Mouse (Mus musculus): ENCODE results near the gene Ccl11. TPM values are rescaled to one million over a fixed set of nuclear protein-coding genes. Genes with fewer than 3 reads are reported as not detected.
A peak's percentile ranks its signal among the peaks of the same experiment; 100 is the strongest.

Ccl11 gene
- total RNA-seq (2014; fragmentation: Nextera tagmentation), result not detected in 2 replicates
- not detected in 2 replicates for total RNA-seq (2017)

GRCm38 (mm10) chr11:82057646-82058045 lies at the start of gene Ccl11:
Ccl11 (plus strand) TSS chr11:82057823.
- ATAC-seq (replicated peaks; ENCODE audit: low FRiP score, low TSS enrichment, poor library complexity, severe bottlenecking), result no peak

- ATAC-seq (replicated peaks; ENCODE audit: low FRiP score, low TSS enrichment, poor library complexity, severe bottlenecking), result no peak
These were observed 47.5 kb upstream of the Ccl11 start for GRCm38 (mm10) chr11:82010115-82010514.

- no peak for ATAC-seq (replicated peaks; ENCODE audit: low FRiP score, low TSS enrichment, poor library complexity, severe bottlenecking)
These were observed 46.0 kb upstream of the Ccl11 start for GRCm38 (mm10) chr11:82011411-82012193.

GRCm38 (mm10) chr11:82013756-82014155 lies 43.9 kb upstream of the Ccl11 start:
- ATAC-seq (replicated peaks; ENCODE audit: low FRiP score, low TSS enrichment, poor library complexity, severe bottlenecking), result no peak

- no peak for ATAC-seq (replicated peaks; ENCODE audit: low FRiP score, low TSS enrichment, poor library complexity, severe bottlenecking)
These were observed 42.6 kb upstream of the Ccl11 start for GRCm38 (mm10) chr11:82015066-82015465.

GRCm38 (mm10) chr11:82016181-82016780 lies 41.3 kb upstream of the Ccl11 start:
- no peak for ATAC-seq (replicated peaks; ENCODE audit: low FRiP score, low TSS enrichment, poor library complexity, severe bottlenecking)

GRCm38 (mm10) chr11:82019389-82019788 lies 38.2 kb upstream of the Ccl11 start:
- no peak for ATAC-seq (replicated peaks; ENCODE audit: low FRiP score, low TSS enrichment, poor library complexity, severe bottlenecking)

- no peak for ATAC-seq (replicated peaks; ENCODE audit: low FRiP score, low TSS enrichment, poor library complexity, severe bottlenecking)
These were observed 37.8 kb upstream of the Ccl11 start for GRCm38 (mm10) chr11:82019793-82020192.

GRCm38 (mm10) chr11:82021406-82021805 lies 36.2 kb upstream of the Ccl11 start:
- no peak for ATAC-seq (replicated peaks; ENCODE audit: low FRiP score, low TSS enrichment, poor library complexity, severe bottlenecking)

- ATAC-seq (replicated peaks; ENCODE audit: low FRiP score, low TSS enrichment, poor library complexity, severe bottlenecking), result no peak
These were observed 35.0 kb upstream of the Ccl11 start for GRCm38 (mm10) chr11:82022504-82023056.

GRCm38 (mm10) chr11:82023769-82024168 lies 33.9 kb upstream of the Ccl11 start:
- no peak for ATAC-seq (replicated peaks; ENCODE audit: low FRiP score, low TSS enrichment, poor library complexity, severe bottlenecking)

GRCm38 (mm10) chr11:82030171-82030570 lies 27.5 kb upstream of the Ccl11 start:
- ATAC-seq (replicated peaks; ENCODE audit: low FRiP score, low TSS enrichment, poor library complexity, severe bottlenecking), result no peak

GRCm38 (mm10) chr11:82032136-82032535 lies 25.5 kb upstream of the Ccl11 start:
- ATAC-seq (replicated peaks; ENCODE audit: low FRiP score, low TSS enrichment, poor library complexity, severe bottlenecking), result no peak

GRCm38 (mm10) chr11:82032678-82033344 lies 24.8 kb upstream of the Ccl11 start:
- no peak for ATAC-seq (replicated peaks; ENCODE audit: low FRiP score, low TSS enrichment, poor library complexity, severe bottlenecking)

- no peak for ATAC-seq (replicated peaks; ENCODE audit: low FRiP score, low TSS enrichment, poor library complexity, severe bottlenecking)
These were observed 23.2 kb upstream of the Ccl11 start for GRCm38 (mm10) chr11:82034446-82034845.

GRCm38 (mm10) chr11:82035356-82035755 lies 22.3 kb upstream of the Ccl11 start, which contains the start of gene Ccl2:
Ccl2 (plus strand) TSS chr11:82035571.
- ATAC-seq (replicated peaks; ENCODE audit: low FRiP score, low TSS enrichment, poor library complexity, severe bottlenecking), result 0 out of 2 replicates have a peak, but pooled peaks have one; percentile 14

GRCm38 (mm10) chr11:82035857-82036256 lies 21.8 kb upstream of the Ccl11 start:
- no peak for ATAC-seq (replicated peaks; ENCODE audit: low FRiP score, low TSS enrichment, poor library complexity, severe bottlenecking)

GRCm38 (mm10) chr11:82038535-82038934 lies 19.1 kb upstream of the Ccl11 start, which contains the start of gene Gm17268:
Gm17268 (minus strand) TSS chr11:82038562.
- no peak for ATAC-seq (replicated peaks; ENCODE audit: low FRiP score, low TSS enrichment, poor library complexity, severe bottlenecking)

- no peak for ATAC-seq (replicated peaks; ENCODE audit: low FRiP score, low TSS enrichment, poor library complexity, severe bottlenecking)
These were observed 18.4 kb upstream of the Ccl11 start for GRCm38 (mm10) chr11:82039132-82039660.

- ATAC-seq (replicated peaks; ENCODE audit: low FRiP score, low TSS enrichment, poor library complexity, severe bottlenecking), result peak; percentile 98
These were observed 15.9 kb upstream of the Ccl11 start for GRCm38 (mm10) chr11:82041671-82042080.
